Mouse (Mus musculus): Measurements from ENCODE around the gene Nop14. TPM values are rescaled to one million over a fixed set of nuclear protein-coding genes. Genes with fewer than 3 reads are reported as not detected.

Gene Nop14
- polyA plus RNA-seq, 1 experiment from 2014 or later, result 17.6 TPM

DNA sequence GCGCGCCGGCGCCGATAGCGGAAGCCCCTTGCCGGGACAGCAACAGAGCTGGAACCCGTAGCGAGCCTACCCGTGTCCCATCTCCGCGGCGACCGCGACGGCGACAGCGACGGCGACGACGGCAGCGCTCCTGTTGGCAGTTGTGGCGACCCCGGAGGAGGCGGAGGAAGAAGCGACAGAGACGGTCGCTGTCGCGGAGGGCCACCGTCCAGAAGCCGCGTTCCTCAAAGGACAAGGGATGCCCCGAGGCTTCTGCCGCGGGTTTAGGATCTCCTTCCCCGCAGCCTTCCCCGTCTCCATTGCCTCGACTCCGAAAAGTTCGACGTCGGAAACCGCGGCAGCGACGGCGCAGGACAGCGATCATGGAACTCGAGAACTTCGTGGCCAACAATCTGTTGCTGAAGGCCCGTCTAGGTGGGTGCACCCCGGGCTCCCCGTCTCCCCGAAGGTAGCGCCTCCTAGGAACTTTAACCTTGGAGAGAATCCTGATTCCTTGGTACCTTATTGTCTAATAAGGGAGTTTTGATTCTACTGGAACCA is 713 bp upstream of the Nop14 start:
- H3K9ac ChIP-seq (ENCODE audit: low read length), result peak overlapping the region; percentile 80
- H3K4me3 ChIP-seq (ENCODE audit: low read length), result peak overlapping the region; percentile 70
- peaks cover 13% of the 10 kb centered on the region for H3K4me1 ChIP-seq (ENCODE audit: control insufficient read depth, insufficient read depth, low read length)
- H3K4me2 ChIP-seq (ENCODE audit: low read depth, low read length), result peak overlapping the region; percentile 70
- H3K36me3 ChIP-seq (ENCODE audit: control insufficient read depth, insufficient read depth), result peaks cover 14% of the 10 kb centered on the region
- peak overlapping the region; percentile 90 for H3K27ac ChIP-seq (ENCODE audit: low read length)
- H3K9me3 ChIP-seq (replicated peaks; ENCODE audit: control insufficient read depth, low read length), result no peaks in the 10 kb centered on the region
- no peaks in the 10 kb centered on the region for H3K27me3 ChIP-seq (ENCODE audit: control insufficient read depth, insufficient read depth, low read length)
- under 1% methylated on average over 57 of the region's 57 CpGs for WGBS
- 0 out of 2 replicates have a peak, but pooled peaks have one; percentile 0 for ATAC-seq (replicated peaks; ENCODE audit: extremely low read depth, insufficient read depth, low FRiP score)

DNA sequence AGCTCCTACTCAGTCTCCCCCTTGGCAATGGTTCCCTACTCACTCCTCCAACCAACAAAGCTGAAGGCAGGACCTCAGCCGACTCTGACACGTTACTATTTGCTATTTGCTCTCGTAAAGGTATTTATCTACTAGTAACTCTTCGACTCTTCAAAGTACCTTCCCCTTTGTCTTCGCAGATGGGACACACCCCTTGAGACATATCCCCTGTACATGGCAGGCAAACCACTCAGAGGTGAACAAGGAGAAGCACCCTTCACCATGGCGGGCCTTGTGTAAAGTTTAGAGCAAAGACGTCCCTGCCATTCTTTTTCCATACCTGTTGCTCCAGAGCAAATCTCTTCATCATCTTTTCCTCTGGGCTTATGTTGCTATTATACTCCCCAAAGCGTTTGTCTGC is 2.4 kb downstream of the Nop14 start:
- H3K36me3 ChIP-seq (ENCODE audit: control insufficient read depth, insufficient read depth), result peaks cover 32% of the 10 kb centered on the region
- 87% methylated on average over 8 of the region's 8 CpGs for WGBS
- no peak overlapping the region for H3K4me3 ChIP-seq (ENCODE audit: low read length)
- ATAC-seq (replicated peaks; ENCODE audit: extremely low read depth, insufficient read depth, low FRiP score), result no peak
- peaks cover 14% of the 10 kb centered on the region for H3K4me1 ChIP-seq (ENCODE audit: control insufficient read depth, insufficient read depth, low read length)
- H3K4me2 ChIP-seq (ENCODE audit: low read depth, low read length), result no peak overlapping the region
- no peaks in the 10 kb centered on the region for H3K27me3 ChIP-seq (ENCODE audit: control insufficient read depth, insufficient read depth, low read length)
- H3K9ac ChIP-seq (ENCODE audit: low read length), result no peak overlapping the region
- H3K9me3 ChIP-seq (replicated peaks; ENCODE audit: control insufficient read depth, low read length), result no peaks in the 10 kb centered on the region
- H3K27ac ChIP-seq (ENCODE audit: low read length), result no peak overlapping the region

DNA sequence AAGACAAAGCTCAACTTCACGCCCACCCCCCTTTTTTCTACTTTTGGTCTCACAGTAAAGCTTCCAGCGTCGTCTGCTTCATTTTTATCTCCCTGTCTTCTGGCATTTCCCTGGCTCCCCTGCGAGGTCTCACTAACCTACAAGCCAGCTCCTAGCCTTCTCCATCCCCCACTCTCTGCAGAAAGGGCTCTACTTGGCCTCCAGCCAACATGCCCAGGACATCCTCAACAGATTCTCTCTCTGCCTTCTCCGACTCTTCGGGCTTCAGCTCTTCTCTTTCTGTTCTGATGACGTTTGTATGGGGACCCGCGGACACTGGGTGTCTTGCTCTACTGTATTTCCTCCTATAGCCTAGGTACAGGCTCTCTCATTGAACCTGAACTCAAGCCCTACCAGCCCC is 5.1 kb downstream of the Nop14 start:
- H3K4me1 ChIP-seq (ENCODE audit: control insufficient read depth, insufficient read depth, low read length), result peaks cover 12% of the 10 kb centered on the region
- peaks cover 57% of the 10 kb centered on the region for H3K36me3 ChIP-seq (ENCODE audit: control insufficient read depth, insufficient read depth)
- no peaks in the 10 kb centered on the region for H3K9me3 ChIP-seq (replicated peaks; ENCODE audit: control insufficient read depth, low read length)
- ATAC-seq (replicated peaks; ENCODE audit: extremely low read depth, insufficient read depth, low FRiP score), result no peak
- no peak overlapping the region for H3K4me3 ChIP-seq (ENCODE audit: low read length)
- H3K27ac ChIP-seq (ENCODE audit: low read length), result no peak overlapping the region
- 44% methylated on average over 9 of the region's 9 CpGs for WGBS
- H3K9ac ChIP-seq (ENCODE audit: low read length), result no peak overlapping the region
- no peaks in the 10 kb centered on the region for H3K27me3 ChIP-seq (ENCODE audit: control insufficient read depth, insufficient read depth, low read length)
- H3K4me2 ChIP-seq (ENCODE audit: low read depth, low read length), result no peak overlapping the region

DNA sequence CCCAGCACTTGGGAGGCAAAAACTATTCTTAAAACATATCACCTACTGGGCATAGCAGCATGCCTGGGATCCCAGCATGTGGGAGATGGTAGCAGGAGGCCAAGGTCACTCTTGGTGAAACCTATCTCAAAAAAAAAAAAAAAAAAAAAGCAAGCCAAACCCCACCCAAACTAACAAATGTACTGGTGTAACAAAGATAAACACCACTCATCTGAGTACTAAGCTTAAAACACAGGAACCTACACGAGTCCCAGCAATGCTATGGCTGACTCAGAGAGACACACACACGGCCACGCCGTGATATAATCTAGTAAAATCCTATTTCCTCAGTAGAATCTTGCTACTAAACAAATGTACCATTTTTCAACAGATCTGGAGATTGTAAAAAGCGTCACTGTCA is 7.0 kb downstream of the Nop14 start:
- Histone ChIP-seq H3K36me3 (ENCODE audit: control insufficient read depth, insufficient read depth) (peaks cover 75% of the 10 kb centered on the region), H3K27ac (ENCODE audit: low read length) (no peak overlapping the region), H3K4me2 (ENCODE audit: low read depth, low read length) (no peak overlapping the region), H3K9me3 (replicated peaks; ENCODE audit: control insufficient read depth, low read length) (no peaks in the 10 kb centered on the region), H3K9ac (ENCODE audit: low read length) (no peak overlapping the region), H3K27me3 (ENCODE audit: control insufficient read depth, insufficient read depth, low read length) (no peaks in the 10 kb centered on the region), H3K4me1 (ENCODE audit: control insufficient read depth, insufficient read depth, low read length) (peaks cover 6% of the 10 kb centered on the region), H3K4me3 (ENCODE audit: low read length) (no peak overlapping the region)
- ATAC-seq (replicated peaks; ENCODE audit: extremely low read depth, insufficient read depth, low FRiP score), result no peak
- WGBS, result 90% methylated on average over 5 of the region's 5 CpGs

DNA sequence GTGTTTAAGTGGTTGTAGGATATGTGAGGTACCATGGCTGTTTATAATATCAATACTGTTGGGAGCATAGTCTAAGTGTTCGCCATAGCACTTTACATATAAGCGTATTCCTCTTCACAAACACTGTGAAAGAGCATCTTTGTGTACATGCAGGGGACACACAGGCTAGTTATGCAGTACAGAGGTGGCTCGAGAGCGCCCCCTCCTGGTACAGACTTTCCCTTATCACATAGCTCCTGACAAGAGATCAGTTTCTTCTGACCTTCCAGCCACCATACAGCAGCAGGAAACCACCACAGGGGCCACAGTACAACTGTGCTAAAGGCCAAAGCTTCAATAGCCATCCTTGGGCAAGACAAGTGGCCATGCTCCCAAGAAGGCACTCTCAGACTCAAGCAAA is 12.4 kb downstream of the Nop14 start:
- Histone ChIP-seq H3K9ac (ENCODE audit: low read length) (no peak overlapping the region), H3K4me1 (ENCODE audit: control insufficient read depth, insufficient read depth, low read length) (no peaks in the 10 kb centered on the region), H3K36me3 (ENCODE audit: control insufficient read depth, insufficient read depth) (peaks cover 78% of the 10 kb centered on the region), H3K27me3 (ENCODE audit: control insufficient read depth, insufficient read depth, low read length) (no peaks in the 10 kb centered on the region), H3K4me3 (ENCODE audit: low read length) (no peak overlapping the region), H3K4me2 (ENCODE audit: low read depth, low read length) (no peak overlapping the region), H3K9me3 (replicated peaks; ENCODE audit: control insufficient read depth, low read length) (no peaks in the 10 kb centered on the region), H3K27ac (ENCODE audit: low read length) (no peak overlapping the region)
- ATAC-seq (replicated peaks; ENCODE audit: extremely low read depth, insufficient read depth, low FRiP score), result no peak
- WGBS, result 52% methylated on average over 4 of the region's 4 CpGs

DNA sequence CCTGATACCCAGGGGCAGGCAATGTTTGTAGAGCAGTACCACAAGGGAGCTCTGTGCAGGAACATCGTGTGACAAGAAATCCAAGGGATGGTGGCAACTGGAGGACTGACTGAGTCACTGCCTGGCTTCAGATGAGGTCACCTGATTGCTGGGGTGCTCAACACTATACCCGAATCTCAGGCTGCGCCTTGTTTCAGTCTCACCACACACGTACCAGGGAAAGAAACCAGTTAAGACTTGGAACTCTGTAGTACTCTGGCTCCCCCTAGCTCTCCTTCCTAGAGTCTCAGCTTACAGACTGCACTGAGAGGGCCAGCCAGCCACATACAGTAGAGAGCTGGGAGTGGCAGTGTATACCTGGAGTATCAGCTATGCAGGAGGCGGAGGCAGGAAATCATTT is 17.0 kb downstream of the Nop14 start:
- H3K27me3 ChIP-seq (ENCODE audit: control insufficient read depth, insufficient read depth, low read length), result no peaks in the 10 kb centered on the region
- no peak overlapping the region for H3K27ac ChIP-seq (ENCODE audit: low read length)
- 65% methylated on average over 5 of the region's 5 CpGs for WGBS
- peaks cover 68% of the 10 kb centered on the region for H3K36me3 ChIP-seq (ENCODE audit: control insufficient read depth, insufficient read depth)
- H3K4me1 ChIP-seq (ENCODE audit: control insufficient read depth, insufficient read depth, low read length), result no peaks in the 10 kb centered on the region
- H3K9me3 ChIP-seq (replicated peaks; ENCODE audit: control insufficient read depth, low read length), result no peaks in the 10 kb centered on the region
- H3K4me3 ChIP-seq (ENCODE audit: low read length), result no peak overlapping the region
- ATAC-seq (replicated peaks; ENCODE audit: extremely low read depth, insufficient read depth, low FRiP score), result 0 out of 2 replicates have a peak, but pooled peaks have one; percentile 34
- H3K4me2 ChIP-seq (ENCODE audit: low read depth, low read length), result no peak overlapping the region
- H3K9ac ChIP-seq (ENCODE audit: low read length), result no peak overlapping the region

DNA sequence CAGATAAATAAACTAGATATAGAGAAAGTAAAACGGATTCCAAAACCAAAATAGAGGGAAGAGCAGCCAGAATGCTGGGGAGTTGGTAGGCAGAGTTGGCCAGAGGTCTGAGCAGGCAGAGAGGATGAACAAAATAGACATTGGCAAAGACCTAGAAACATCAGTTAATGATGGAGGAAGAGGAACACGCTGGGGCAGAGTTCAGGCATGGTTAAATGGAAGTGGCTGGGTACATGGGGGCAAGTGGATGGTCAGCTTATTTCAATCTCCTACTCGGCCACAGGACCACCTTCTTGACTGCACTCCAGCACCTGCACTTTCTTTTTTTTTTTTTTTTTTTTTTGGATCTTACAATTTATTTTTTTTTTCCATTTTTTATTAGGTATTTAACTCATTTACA is 18.0 kb downstream of the Nop14 start:
- Histone ChIP-seq H3K36me3 (ENCODE audit: control insufficient read depth, insufficient read depth) (peaks cover 62% of the 10 kb centered on the region), H3K4me1 (ENCODE audit: control insufficient read depth, insufficient read depth, low read length) (peaks cover 3% of the 10 kb centered on the region), H3K4me3 (ENCODE audit: low read length) (no peak overlapping the region), H3K9ac (ENCODE audit: low read length) (no peak overlapping the region), H3K4me2 (ENCODE audit: low read depth, low read length) (no peak overlapping the region), H3K27me3 (ENCODE audit: control insufficient read depth, insufficient read depth, low read length) (no peaks in the 10 kb centered on the region), H3K9me3 (replicated peaks; ENCODE audit: control insufficient read depth, low read length) (no peaks in the 10 kb centered on the region), H3K27ac (ENCODE audit: low read length) (no peak overlapping the region)
- 84% methylated on average over 3 of the region's 3 CpGs for WGBS
- ATAC-seq (replicated peaks; ENCODE audit: extremely low read depth, insufficient read depth, low FRiP score), result no peak

DNA sequence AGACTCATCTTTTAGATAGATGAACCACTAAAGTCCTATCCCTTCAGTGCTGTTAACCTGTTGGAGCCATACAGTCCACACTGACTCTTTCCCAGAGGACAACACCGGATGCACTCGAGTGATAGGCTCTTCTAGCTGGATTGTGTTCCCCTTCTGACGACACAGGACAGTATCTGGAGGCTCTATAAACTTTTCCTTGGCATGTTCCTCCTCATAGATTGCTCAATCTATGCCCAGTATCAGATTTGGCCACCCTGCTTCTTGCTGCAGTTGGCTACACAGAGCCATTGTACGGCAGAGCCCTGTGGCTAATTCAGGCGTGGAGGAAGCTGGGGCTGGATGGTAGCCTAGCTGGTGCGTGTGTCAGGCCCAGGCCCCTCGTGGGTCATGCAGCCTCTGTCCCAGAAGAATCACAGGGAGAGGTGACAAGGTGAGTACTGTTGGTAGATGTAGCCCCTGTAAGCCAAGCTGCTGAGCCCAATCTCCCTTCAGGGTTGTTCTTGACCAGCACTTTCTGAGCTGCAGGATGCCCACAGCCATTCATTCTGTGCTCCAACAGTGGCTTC is 22.3 kb downstream of the Nop14 start:
- peak overlapping the region; percentile 86 for H3K27ac ChIP-seq (ENCODE audit: low read length)
- WGBS, result 76% methylated on average over 7 of the region's 7 CpGs
- peaks cover 10% of the 10 kb centered on the region for H3K4me1 ChIP-seq (ENCODE audit: control insufficient read depth, insufficient read depth, low read length)
- H3K4me2 ChIP-seq (ENCODE audit: low read depth, low read length), result peak overlapping the region; percentile 93
- H3K4me3 ChIP-seq (ENCODE audit: low read length), result peak overlapping the region; percentile 77; the same call in 1 of the 2 replicates
- H3K9me3 ChIP-seq (replicated peaks; ENCODE audit: control insufficient read depth, low read length), result no peaks in the 10 kb centered on the region
- ATAC-seq (replicated peaks; ENCODE audit: extremely low read depth, insufficient read depth, low FRiP score), result no peak
- H3K27me3 ChIP-seq (ENCODE audit: control insufficient read depth, insufficient read depth, low read length), result no peaks in the 10 kb centered on the region
- peak overlapping the region; percentile 84 for H3K9ac ChIP-seq (ENCODE audit: low read length)
- peaks cover 54% of the 10 kb centered on the region for H3K36me3 ChIP-seq (ENCODE audit: control insufficient read depth, insufficient read depth)

DNA sequence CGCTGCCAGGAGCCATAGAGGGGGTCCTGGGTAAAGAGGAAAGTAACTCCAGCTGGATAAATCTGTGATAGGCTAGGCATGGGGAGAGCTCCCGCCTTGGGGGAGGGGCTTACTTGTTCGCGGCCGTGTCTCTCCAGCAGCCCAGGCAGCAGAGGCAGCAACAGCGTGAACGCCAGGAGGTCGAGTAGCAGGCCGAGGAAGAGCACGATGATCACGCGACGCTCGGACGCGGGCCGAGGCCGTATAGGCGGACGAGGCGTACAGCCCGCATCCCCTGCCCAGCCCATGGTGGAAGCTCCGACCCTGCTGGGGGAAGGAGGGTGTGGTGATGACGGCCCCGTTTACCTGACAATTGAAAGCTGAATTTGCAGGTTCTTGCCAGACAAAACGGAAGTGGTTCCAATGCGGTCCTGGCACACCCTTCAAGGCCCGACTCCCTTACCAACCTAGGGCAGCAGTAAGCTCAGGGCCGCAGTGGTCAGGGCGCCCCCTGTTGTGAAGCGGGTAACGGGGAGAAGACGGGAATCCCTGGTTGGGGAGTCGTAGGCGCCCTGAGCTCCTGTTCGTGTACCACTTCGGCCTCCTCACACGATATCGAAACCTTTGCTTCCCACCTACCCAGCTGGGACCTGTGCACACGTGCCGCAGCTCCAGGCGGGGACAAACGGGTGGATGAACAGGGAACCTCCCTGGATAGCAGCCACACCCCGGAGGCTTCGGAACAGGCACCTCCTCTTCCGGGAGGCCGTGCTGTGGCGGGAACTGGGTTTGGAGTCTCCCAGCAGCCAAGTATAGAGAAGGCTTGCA is 23.3 kb downstream of the Nop14 start, which contains the start of gene Mfsd10:
Mfsd10 (minus strand) TSS at position 732 of the 807 bp plus-strand sequence.
- WGBS, result under 1% methylated on average over 48 of the region's 48 CpGs
- Histone ChIP-seq H3K4me2 (ENCODE audit: low read depth, low read length) (peak within 1 kb of the TSS; percentile 93), H3K9me3 (replicated peaks; ENCODE audit: control insufficient read depth, low read length) (no peaks in the 10 kb centered on the region), H3K4me1 (ENCODE audit: control insufficient read depth, insufficient read depth, low read length) (peaks cover 10% of the 10 kb centered on the region), H3K9ac (ENCODE audit: low read length) (peak within 1 kb of the TSS; percentile 84), H3K36me3 (ENCODE audit: control insufficient read depth, insufficient read depth) (peaks cover 64% of the 10 kb centered on the region), H3K4me3 (ENCODE audit: low read length) (peak within 1 kb of the TSS; percentile 77), H3K27me3 (ENCODE audit: control insufficient read depth, insufficient read depth, low read length) (no peaks in the 10 kb centered on the region), H3K27ac (ENCODE audit: low read length) (peak within 1 kb of the TSS; percentile 86)
- ATAC-seq (replicated peaks; ENCODE audit: extremely low read depth, insufficient read depth, low FRiP score), result peak; percentile 88
